Mouse (Mus musculus): Measurements from ENCODE around the gene Dhrs7c.

- TF ChIP-seq CEBPB (IDR thresholded peaks at IDR 0.05; ENCODE audit: low read depth) (peak; percentile 12), CTCF (IDR thresholded peaks at IDR 0.05; ENCODE audit: control insufficient read depth, insufficient read depth, insufficient read length) (no peak), MAX (IDR thresholded peaks at IDR 0.05) (peak; percentile 32)
Measured at GRCm38 (mm10) chr11:67839810-67840209, 41.8 kb downstream of the Dhrs7c start.

Data from C2C12 (cell line).